9 mouse cellular contexts compared by ENCODE assay signal in genomic region chr8:127190350-127190749, GRCm38 (mm10).
DNase-seq lines count a peak whose midpoint lies in the region; ATAC-seq lines count a peak whose summit lies in the region.
"Had no signal": no experiment of that assay in that cellular context is flagged by ENCODE, and none has a peak within 500 bp of the region (broad histone marks: within the 10 kb centered on the region; RNA-seq: fewer than 3 reads in every experiment).

No protein-coding gene starts in this region.

- H3K27me3 ChIP-seq in intestine, embryonic 14.5 days (replicated peaks; ENCODE audit: control insufficient read depth, insufficient read depth, low read length) = no peaks in the 10 kb centered on the region
- H3K27me3 ChIP-seq in intestine, embryonic 15.5 days (replicated peaks) = no peaks in the 10 kb centered on the region
- H3K27me3 ChIP-seq in hindbrain, embryonic 16.5 days (replicated peaks; ENCODE audit: control insufficient read depth, insufficient read depth, low read length) = no peaks in the 10 kb centered on the region
- H3K27me3 ChIP-seq: liver, embryonic 15.5 days had no signal

- intact Hi-C loops in left cerebral cortex, postnatal 25 days (cut with DNase I) = loop anchor here (1.0 to 5.0 kb wide), 3 partner anchors 397 to 1301 kb away; no protein-coding TSS in a partner anchor

- peaks cover 14% of the 10 kb centered on the region for H3K4me1 ChIP-seq in intestine, embryonic 14.5 days (replicated peaks; ENCODE audit: control insufficient read depth, insufficient read depth, low read length)
- peaks cover 16% of the 10 kb centered on the region for H3K4me1 ChIP-seq in intestine, embryonic 15.5 days (replicated peaks)
- peaks cover 30% of the 10 kb centered on the region for H3K4me1 ChIP-seq in hindbrain, embryonic 16.5 days (ENCODE audit: control insufficient read depth, insufficient read depth, low read depth, low read length)
- H3K4me1 ChIP-seq: liver, embryonic 15.5 days had no signal

- no peak overlapping the region for H3K4me2 ChIP-seq in intestine, embryonic 14.5 days (ENCODE audit: low read length)
- no peak overlapping the region for H3K4me2 ChIP-seq in intestine, embryonic 15.5 days (replicated peaks)
- peak overlapping the region; percentile 27; the same call in 1 of the 2 replicates for H3K4me2 ChIP-seq in hindbrain, embryonic 16.5 days (ENCODE audit: low read length)
- H3K4me2 ChIP-seq: liver, embryonic 15.5 days had no signal

- H3K9me3 ChIP-seq in intestine, embryonic 14.5 days (ENCODE audit: control insufficient read depth, low read length) = no peaks in the 10 kb centered on the region
- no peaks in the 10 kb centered on the region for H3K9me3 ChIP-seq in intestine, embryonic 15.5 days
- no peaks in the 10 kb centered on the region for H3K9me3 ChIP-seq in hindbrain, embryonic 16.5 days (ENCODE audit: control insufficient read depth, low read length)
- H3K9me3 ChIP-seq: liver, embryonic 15.5 days had no signal

- no peaks in the 10 kb centered on the region for H3K36me3 ChIP-seq in intestine, embryonic 14.5 days (ENCODE audit: control insufficient read depth, insufficient read depth, low read length)
- H3K36me3 ChIP-seq in intestine, embryonic 15.5 days = no peaks in the 10 kb centered on the region
- no peaks in the 10 kb centered on the region for H3K36me3 ChIP-seq in hindbrain, embryonic 16.5 days (ENCODE audit: control insufficient read depth, insufficient read depth, low read length)
- H3K36me3 ChIP-seq: liver, embryonic 15.5 days had no signal

- DNase-seq in intestine, embryonic 14.5 days (ENCODE audit: low spot score) = peak; percentile 74
- peak; percentile 48 to 84 for DNase-seq in adrenal gland, adult (ENCODE audit: inconsistent age in 2 of 2, low spot score in 1 of 2)
- DNase-seq in embryo, embryonic 10.5 days (ENCODE audit: low spot score) = peak; percentile 78
- DNase-seq in left cerebral cortex, postnatal 25 days (ENCODE audit: low spot score in 2 of 2) = peak; percentile 71 to 83
- DNase-seq in neural tube, embryonic 10.5 days (ENCODE audit: extremely low spot score, low spot score) = peak; percentile 55
- peak; percentile 32 to 65 for DNase-seq in urinary bladder, postnatal 4 days (ENCODE audit: low spot score in 2 of 2)

- no peak overlapping the region for H3K27ac ChIP-seq in intestine, embryonic 14.5 days (ENCODE audit: low read depth)
- H3K27ac ChIP-seq in intestine, embryonic 15.5 days = no peak overlapping the region
- no peak overlapping the region for H3K27ac ChIP-seq in hindbrain, embryonic 16.5 days (ENCODE audit: low read depth, low read length)
- H3K27ac ChIP-seq: liver, embryonic 15.5 days had no signal

- no peak for ATAC-seq in intestine, embryonic 14.5 days (replicated peaks; ENCODE audit: low FRiP score, low TSS enrichment, low read depth)
- no peak for ATAC-seq in intestine, embryonic 15.5 days
- peak; percentile 32; the same call in 1 of the 2 replicates for ATAC-seq in hindbrain, embryonic 16.5 days

- 29% methylated on average over 7 of the region's 7 CpGs for WGBS in intestine, embryonic 14.5 days
- WGBS in intestine, embryonic 15.5 days = 35% methylated on average over 7 of the region's 7 CpGs
- 44% methylated on average over 7 of the region's 7 CpGs for WGBS in hindbrain, embryonic 16.5 days

- no peak overlapping the region for H3K9ac ChIP-seq in intestine, embryonic 14.5 days (ENCODE audit: low read length)
- H3K9ac ChIP-seq in intestine, embryonic 15.5 days = no peak overlapping the region
- peak overlapping the region; percentile 15; the same call in 1 of the 2 replicates for H3K9ac ChIP-seq in hindbrain, embryonic 16.5 days (ENCODE audit: low read depth, low read length)
- H3K9ac ChIP-seq: liver, embryonic 15.5 days had no signal

- H3K4me3 ChIP-seq in intestine, embryonic 14.5 days (ENCODE audit: low read depth, low read length) = no peak overlapping the region
- no peak overlapping the region for H3K4me3 ChIP-seq in intestine, embryonic 15.5 days (replicated peaks)
- H3K4me3 ChIP-seq in hindbrain, embryonic 16.5 days (ENCODE audit: low read length) = no peak overlapping the region
- H3K4me3 ChIP-seq: liver, embryonic 15.5 days had no signal
